Mouse (Mus musculus): ENCODE results near the gene Bcl2l10. TPM values are rescaled to one million over a fixed set of nuclear protein-coding genes. Genes with fewer than 3 reads are reported as not detected.

The Bcl2l10 gene
- total RNA-seq (2021), result not detected
- long read RNA-seq, result 0 reads

GRCm38 (mm10) chr9:75347458-75347857, at the start of gene Bcl2l10:
Gene Bcl2l10 (plus strand): TSS chr9:75347758.
- DNase-seq (ENCODE audit: low spot score in 2 of 2), result no peak

GRCm38 (mm10) chr9:75299342-75299741, 48.2 kb upstream of the Bcl2l10 start:
- DNase-seq (ENCODE audit: low spot score in 2 of 2), result no peak

GRCm38 (mm10) chr9:75303033-75303432, 44.5 kb upstream of the Bcl2l10 start:
- no peak for DNase-seq (ENCODE audit: low spot score in 2 of 2)

GRCm38 (mm10) chr9:75303701-75304261, 43.8 kb upstream of the Bcl2l10 start:
- DNase-seq (ENCODE audit: low spot score in 2 of 2), result no peak

GRCm38 (mm10) chr9:75304286-75304685, 43.3 kb upstream of the Bcl2l10 start:
- DNase-seq (ENCODE audit: low spot score in 2 of 2), result no peak

GRCm38 (mm10) chr9:75306126-75306898, 41.2 kb upstream of the Bcl2l10 start, which contains the start of gene Gnb5:
Gene Gnb5 (plus strand): TSS chr9:75306288.
- no peak for DNase-seq (ENCODE audit: low spot score in 2 of 2)

GRCm38 (mm10) chr9:75307015-75307414, 40.5 kb upstream of the Bcl2l10 start:
- no peak for DNase-seq (ENCODE audit: low spot score in 2 of 2)

- no peak for DNase-seq (ENCODE audit: low spot score in 2 of 2)
Observed at GRCm38 (mm10) chr9:75308621-75309020, 38.9 kb upstream of the Bcl2l10 start.

- DNase-seq (ENCODE audit: low spot score in 2 of 2), result peak; percentile 50 to 86
Observed at GRCm38 (mm10) chr9:75312008-75312407, 35.5 kb upstream of the Bcl2l10 start.

- no peak for DNase-seq (ENCODE audit: low spot score in 2 of 2)
Observed at GRCm38 (mm10) chr9:75313138-75313831, 34.3 kb upstream of the Bcl2l10 start.

- peak; percentile 87 to 90 for DNase-seq (ENCODE audit: low spot score in 2 of 2)
Observed at GRCm38 (mm10) chr9:75313832-75314516, 33.6 kb upstream of the Bcl2l10 start.

GRCm38 (mm10) chr9:75314517-75315105, 32.9 kb upstream of the Bcl2l10 start:
- DNase-seq (ENCODE audit: low spot score in 2 of 2), result no peak

- DNase-seq (ENCODE audit: low spot score in 2 of 2), result no peak
Observed at GRCm38 (mm10) chr9:75315238-75315637, 32.3 kb upstream of the Bcl2l10 start.

GRCm38 (mm10) chr9:75316771-75317170, 30.8 kb upstream of the Bcl2l10 start:
- no peak for DNase-seq (ENCODE audit: low spot score in 2 of 2)

GRCm38 (mm10) chr9:75318196-75318595, 29.4 kb upstream of the Bcl2l10 start:
- DNase-seq (ENCODE audit: low spot score in 2 of 2), result no peak

GRCm38 (mm10) chr9:75319365-75319764, 28.2 kb upstream of the Bcl2l10 start:
- DNase-seq (ENCODE audit: low spot score in 2 of 2), result peak in 1 of 2 experiments; percentile 67

- peak in 1 of 2 experiments; percentile 53 for DNase-seq (ENCODE audit: low spot score in 2 of 2)
Observed at GRCm38 (mm10) chr9:75322099-75322885, 25.3 kb upstream of the Bcl2l10 start.

GRCm38 (mm10) chr9:75328047-75328446, 19.5 kb upstream of the Bcl2l10 start:
- DNase-seq (ENCODE audit: low spot score in 2 of 2), result no peak

- peak; percentile 30 to 70 for DNase-seq (ENCODE audit: low spot score in 2 of 2)
Observed at GRCm38 (mm10) chr9:75330821-75331220, 16.7 kb upstream of the Bcl2l10 start.

- no peak for DNase-seq (ENCODE audit: low spot score in 2 of 2)
Observed at GRCm38 (mm10) chr9:75334440-75334839, 13.1 kb upstream of the Bcl2l10 start.

Data from layer of hippocampus, adult 18-20 months (tissue).